Mouse (Mus musculus): ENCODE results near the gene Flad1. TPM values are rescaled to one million over a fixed set of nuclear protein-coding genes. Genes with fewer than 3 reads are reported as not detected.
A peak's percentile ranks its signal among the peaks of the same experiment; 100 is the strongest.

The Flad1 gene
- polyA plus RNA-seq, 1 experiment, result 10.9 TPM

GRCm38 (mm10) chr3:89390699-89391662 lies 20.7 kb downstream of the Flad1 start:
- H3K4me1 ChIP-seq (ENCODE audit: control insufficient read depth, insufficient read depth, low read length), result no peaks in the 10 kb centered on the region
- H3K27ac ChIP-seq (ENCODE audit: insufficient read depth, low read length), result peak overlapping the region; percentile 95
- TF ChIP-seq CTCF (IDR thresholded peaks at IDR 0.05; ENCODE audit: borderline replicate concordance, insufficient read depth, low read length) (no peak), POLR2A (IDR thresholded peaks at IDR 0.05; ENCODE audit: low read depth, low read length) (peak; percentile 9)
- peak overlapping the region; percentile 79 for H3K4me3 ChIP-seq (ENCODE audit: insufficient read depth, low read length)

GRCm38 (mm10) chr3:89390111-89390515 lies 21.6 kb downstream of the Flad1 start:
- Histone ChIP-seq H3K4me1 (ENCODE audit: control insufficient read depth, insufficient read depth, low read length) (no peaks in the 10 kb centered on the region), H3K27ac (ENCODE audit: insufficient read depth, low read length) (peak overlapping the region; percentile 6; the same call in 1 of the 2 replicates)

DNA sequence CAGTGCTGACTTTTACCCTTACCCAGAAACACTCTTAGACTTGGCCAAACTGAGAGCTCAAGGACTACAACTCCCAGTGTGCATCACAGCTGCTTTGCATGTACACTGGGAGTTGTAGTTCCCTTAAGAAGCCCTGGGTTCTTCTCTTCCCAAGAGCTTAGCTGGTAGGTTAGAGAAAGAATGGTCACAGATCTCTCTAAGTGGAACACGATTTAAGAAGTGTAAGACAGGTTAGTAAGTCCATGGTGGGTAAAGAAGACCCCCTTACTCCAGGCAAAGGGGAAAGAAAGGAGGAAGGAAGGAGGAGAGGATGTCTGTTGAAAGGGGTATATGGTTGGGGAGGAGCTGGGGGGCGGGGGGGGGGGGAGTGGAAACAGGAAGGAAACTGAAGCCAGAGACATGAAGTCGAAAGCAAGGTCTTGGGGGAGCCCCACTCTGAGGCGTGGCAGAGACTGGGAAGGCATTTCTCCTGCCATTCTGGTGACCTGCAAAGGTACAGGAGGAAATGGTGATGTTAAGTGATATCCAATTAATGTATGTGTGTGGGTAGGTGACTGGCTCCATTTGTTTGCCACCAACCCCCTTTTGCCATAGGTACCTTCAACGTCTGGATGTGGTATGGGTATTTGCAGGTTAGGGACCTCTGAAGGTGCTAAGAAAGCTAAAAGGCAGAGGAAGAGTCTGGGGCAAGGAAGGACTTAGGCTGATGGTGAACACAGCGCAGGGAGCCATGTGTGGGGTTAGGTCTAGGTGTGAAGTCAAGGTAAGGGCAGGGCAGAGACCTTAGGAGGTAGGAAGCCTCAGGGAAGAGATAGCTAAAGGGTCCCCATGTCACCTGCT lies 22.5 kb downstream of the Flad1 start:
- Histone ChIP-seq H3K4me3 (ENCODE audit: insufficient read depth, low read length) (no peak overlapping the region), H3K27ac (ENCODE audit: insufficient read depth, low read length) (no peak overlapping the region), H3K4me1 (ENCODE audit: control insufficient read depth, insufficient read depth, low read length) (no peaks in the 10 kb centered on the region)
- TF ChIP-seq CTCF (IDR thresholded peaks at IDR 0.05; ENCODE audit: borderline replicate concordance, insufficient read depth, low read length) (no peak), POLR2A (IDR thresholded peaks at IDR 0.05; ENCODE audit: low read depth, low read length) (no peak)

More at GRCm38 (mm10) chr3:89390111-89390515, 21.6 kb downstream of the Flad1 start:
- H3K4me3 ChIP-seq (ENCODE audit: insufficient read depth, low read length), result no peak overlapping the region
- TF ChIP-seq CTCF (IDR thresholded peaks at IDR 0.05; ENCODE audit: borderline replicate concordance, insufficient read depth, low read length) (no peak), POLR2A (IDR thresholded peaks at IDR 0.05; ENCODE audit: low read depth, low read length) (no peak)

GRCm38 (mm10) chr3:89388134-89388881 lies 23.4 kb downstream of the Flad1 start:
- TF ChIP-seq POLR2A (IDR thresholded peaks at IDR 0.05; ENCODE audit: low read depth, low read length) (no peak), CTCF (IDR thresholded peaks at IDR 0.05; ENCODE audit: borderline replicate concordance, insufficient read depth, low read length) (no peak)
- Histone ChIP-seq H3K27ac (ENCODE audit: insufficient read depth, low read length) (no peak overlapping the region), H3K4me3 (ENCODE audit: insufficient read depth, low read length) (no peak overlapping the region), H3K4me1 (ENCODE audit: control insufficient read depth, insufficient read depth, low read length) (no peaks in the 10 kb centered on the region)

GRCm38 (mm10) chr3:89387632-89388031 lies 24.0 kb downstream of the Flad1 start:
- Histone ChIP-seq H3K4me1 (ENCODE audit: control insufficient read depth, insufficient read depth, low read length) (no peaks in the 10 kb centered on the region), H3K27ac (ENCODE audit: insufficient read depth, low read length) (no peak overlapping the region), H3K4me3 (ENCODE audit: insufficient read depth, low read length) (no peak overlapping the region)
- no peak for TF ChIP-seq POLR2A (IDR thresholded peaks at IDR 0.05; ENCODE audit: low read depth, low read length)
- no peak for TF ChIP-seq CTCF (IDR thresholded peaks at IDR 0.05; ENCODE audit: borderline replicate concordance, insufficient read depth, low read length)

DNA sequence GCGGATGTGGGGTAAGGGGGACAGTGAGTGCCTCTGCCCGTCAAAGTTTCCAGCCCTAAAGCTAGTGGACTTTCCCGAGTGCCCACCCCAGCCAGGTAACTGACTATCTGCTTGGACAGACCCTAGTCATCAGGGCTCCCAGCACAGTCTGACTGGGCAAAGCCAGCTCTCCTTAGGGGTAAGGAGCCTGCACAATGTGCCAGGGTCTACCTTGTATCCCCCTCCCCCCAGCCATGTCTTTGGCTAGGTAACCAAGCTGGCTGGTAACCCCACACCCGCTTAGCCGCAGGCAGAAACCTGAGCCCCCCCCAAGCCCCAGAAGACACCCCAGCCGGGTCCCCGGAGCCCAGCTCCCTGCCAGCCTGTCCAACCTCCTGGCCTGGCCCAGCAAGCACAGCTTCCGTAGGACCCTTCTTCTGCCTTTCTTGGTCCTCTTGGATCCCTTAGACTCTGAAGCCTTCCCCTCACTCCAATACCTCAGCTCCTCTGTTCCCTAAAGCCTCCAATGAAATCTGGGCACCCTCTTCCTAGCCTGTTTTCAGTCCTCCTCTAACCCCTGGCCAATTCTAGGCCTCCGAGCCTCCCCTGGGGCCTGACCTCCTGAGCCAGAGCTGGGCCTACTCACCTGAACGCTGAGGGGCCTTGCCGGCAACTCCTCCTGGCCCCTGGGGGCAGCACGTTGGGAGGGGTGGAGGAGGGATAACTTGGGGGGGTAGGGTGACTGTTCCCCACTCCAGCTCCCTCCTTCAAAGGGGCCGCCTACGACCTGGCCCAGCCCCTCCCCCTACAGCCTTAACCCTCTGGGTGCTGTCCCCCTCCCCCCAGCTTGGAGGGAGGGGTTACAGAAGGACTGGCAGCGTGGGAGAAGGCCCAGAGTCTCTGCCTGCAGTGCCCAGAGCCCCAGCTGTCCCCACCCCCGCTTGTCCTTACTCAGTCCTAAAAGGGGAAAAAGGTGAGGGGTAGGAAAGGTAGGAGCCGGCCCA lies 24.9 kb downstream of the Flad1 start:
- TF ChIP-seq POLR2A (IDR thresholded peaks at IDR 0.05; ENCODE audit: low read depth, low read length), result no peak
- TF ChIP-seq CTCF (IDR thresholded peaks at IDR 0.05; ENCODE audit: borderline replicate concordance, insufficient read depth, low read length), result no peak
- Histone ChIP-seq H3K27ac (ENCODE audit: insufficient read depth, low read length) (no peak overlapping the region), H3K4me1 (ENCODE audit: control insufficient read depth, insufficient read depth, low read length) (no peaks in the 10 kb centered on the region), H3K4me3 (ENCODE audit: insufficient read depth, low read length) (no peak overlapping the region)

- Histone ChIP-seq H3K4me1 (ENCODE audit: control insufficient read depth, insufficient read depth, low read length) (no peaks in the 10 kb centered on the region), H3K4me3 (ENCODE audit: insufficient read depth, low read length) (no peak overlapping the region), H3K27ac (ENCODE audit: insufficient read depth, low read length) (no peak overlapping the region)
- no peak for TF ChIP-seq POLR2A (IDR thresholded peaks at IDR 0.05; ENCODE audit: low read depth, low read length)
- no peak for TF ChIP-seq CTCF (IDR thresholded peaks at IDR 0.05; ENCODE audit: borderline replicate concordance, insufficient read depth, low read length)
These were observed 26.2 kb downstream of the Flad1 start for GRCm38 (mm10) chr3:89385451-89385850.

DNA sequence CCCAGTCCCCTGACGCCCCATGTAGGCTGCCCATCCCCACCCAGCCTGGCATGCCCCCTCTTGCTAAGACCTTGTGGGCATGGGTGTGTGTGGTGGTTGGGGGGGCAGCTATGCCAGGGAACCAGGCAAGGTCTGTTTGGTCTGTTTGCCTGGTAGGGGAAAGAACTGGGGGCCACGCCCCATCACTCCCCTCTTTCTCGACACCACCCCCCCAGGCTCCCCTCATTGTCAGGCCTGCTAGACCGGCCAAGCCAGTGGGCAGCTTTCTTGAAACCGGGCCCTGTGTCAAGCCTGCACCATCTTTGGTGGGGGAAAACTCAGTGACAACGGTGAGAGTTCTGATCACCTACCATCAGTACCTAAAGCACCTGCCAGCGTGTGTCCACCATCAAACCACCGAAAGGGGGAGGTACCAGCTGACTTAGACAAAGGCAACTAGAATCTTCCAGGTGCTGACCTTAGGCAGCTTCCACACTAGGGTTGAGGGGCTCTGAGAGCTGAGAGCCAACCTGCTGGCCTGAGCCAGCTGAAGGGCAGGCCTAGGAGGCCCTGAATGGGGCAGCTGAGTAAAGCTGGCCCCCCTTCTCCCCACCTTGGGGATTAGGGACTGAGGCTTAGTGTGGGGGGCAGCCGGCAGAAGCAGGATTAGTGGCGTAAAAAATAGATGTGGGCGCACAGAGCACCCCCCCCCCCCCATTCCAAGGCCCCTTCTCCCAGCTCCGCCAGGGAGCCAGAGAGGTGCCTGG lies 27.2 kb downstream of the Flad1 start:
- Histone ChIP-seq H3K4me3 (ENCODE audit: insufficient read depth, low read length) (no peak overlapping the region), H3K4me1 (ENCODE audit: control insufficient read depth, insufficient read depth, low read length) (0 out of 2 replicates have a peak, but pooled peaks cover 1% of the 10 kb centered on the region), H3K27ac (ENCODE audit: insufficient read depth, low read length) (no peak overlapping the region)
- TF ChIP-seq CTCF (IDR thresholded peaks at IDR 0.05; ENCODE audit: borderline replicate concordance, insufficient read depth, low read length), result no peak
- no peak for TF ChIP-seq POLR2A (IDR thresholded peaks at IDR 0.05; ENCODE audit: low read depth, low read length)

Measured in embryonic fibroblast, embryonic 13.5 days (primary cell).